Mouse (Mus musculus) heart, embryonic 12.5 days (tissue): Measurements from ENCODE around the gene Nmur1. TPM values are rescaled to one million over a fixed set of nuclear protein-coding genes. Genes with fewer than 3 reads are reported as not detected.

ENCODE experiments used
- ATAC-seq: fragments of 200-750 bp; cut with Nextera tagmentation; 2 replicates; pipeline ENCODE4 v1.8.0; 2017; ENCODE audit warnings: moderate TSS enrichment, moderate library complexity; ENCODE audit not compliant: insufficient number of reproducible peaks, low FRiP score
- H3K27ac ChIP-seq: fragments of 300-500 bp; sonication (generic); 2 replicates; pipeline ENCODE4 v1.5.1; 2016; ENCODE audit warnings: mild to moderate bottlenecking, moderate library complexity; ENCODE audit not compliant: poor library complexity, severe bottlenecking
- H3K27me3 ChIP-seq: fragments of 300-500 bp; sonication (generic); replicated peaks from 2 replicates; pipeline ENCODE4 v1.6.1; 2016; ENCODE audit warnings: mild to moderate bottlenecking, moderate library complexity
- H3K36me3 ChIP-seq: fragments of 300-500 bp; sonication (generic); 2 replicates; pipeline ENCODE4 v1.6.1; 2016; ENCODE audit warnings: mild to moderate bottlenecking, moderate library complexity
- H3K4me1 ChIP-seq: fragments of 300-500 bp; sonication (generic); replicated peaks from 2 replicates; pipeline ENCODE4 v1.6.1; 2016; ENCODE audit warnings: mild to moderate bottlenecking
- H3K4me2 ChIP-seq: fragments of 300-500 bp; sonication (generic); 2 replicates; pipeline ENCODE4 v1.6.1; 2016; ENCODE audit warnings: mild to moderate bottlenecking, moderate library complexity
- H3K4me3 ChIP-seq: fragments of 300-500 bp; sonication (generic); 2 replicates; pipeline ENCODE4 v1.5.1; 2016; ENCODE audit warnings: mild to moderate bottlenecking
- H3K9ac ChIP-seq: fragments of 300-500 bp; sonication (generic); 2 replicates; pipeline ENCODE4 v1.6.1; 2016; ENCODE audit warnings: mild to moderate bottlenecking, moderate library complexity
- H3K9me3 ChIP-seq: fragments of 300-500 bp; sonication (generic); replicated peaks from 2 replicates; pipeline ENCODE4 v1.6.1; 2016; ENCODE audit warnings: mild to moderate bottlenecking, moderate library complexity
- WGBS: fragments of 180-500 bp; shearing (Covaris S2); methylation state at CpG from one replicate; pipeline ENCODE4 v1.1.7; 2016; 5-methylcytosine and 5-hydroxymethylcytosine counted together
- polyA plus RNA-seq: library from polyadenylated mRNA; unstranded; fragments of >200 nt; fragmentation: Nextera tagmentation; extraction: Ambion mirVana; gene quantifications from 2 replicates; pipeline ENCODE4 v1.2.1, GENCODE M21; 2016

Gene Nmur1
- polyA plus RNA-seq, 1 experiment from 2014 or later: not detected

GRCm38 (mm10) chr1:86430056-86430455 lies 4.0 kb upstream of the Nmur1 start:
- no peaks in the 10 kb centered on the region for H3K27me3 ChIP-seq
- ATAC-seq: no peak
- H3K9me3 ChIP-seq: no peaks in the 10 kb centered on the region
- WGBS: 43% methylated on average over 2 of the region's 2 CpGs
- no peaks in the 10 kb centered on the region for H3K36me3 ChIP-seq
- H3K9ac ChIP-seq: no peak overlapping the region
- H3K4me2 ChIP-seq: no peak overlapping the region
- peaks cover 14% of the 10 kb centered on the region for H3K4me1 ChIP-seq
- no peak overlapping the region for H3K4me3 ChIP-seq
- H3K27ac ChIP-seq: no peak overlapping the region

- Histone ChIP-seq H3K4me3 (no peak overlapping the region), H3K27ac (no peak overlapping the region), H3K9ac (no peak overlapping the region)
These were observed 1.0 kb downstream of the Nmur1 start for GRCm38 (mm10) chr1:86424835-86425547.

GRCm38 (mm10) chr1:86424336-86424735 lies 1.7 kb downstream of the Nmur1 start:
- no peaks in the 10 kb centered on the region for H3K36me3 ChIP-seq
- no peaks in the 10 kb centered on the region for H3K27me3 ChIP-seq
- no peak for ATAC-seq
- no peaks in the 10 kb centered on the region for H3K9me3 ChIP-seq
- no peak overlapping the region for H3K4me2 ChIP-seq
- H3K9ac ChIP-seq: no peak overlapping the region
- H3K27ac ChIP-seq: no peak overlapping the region
- H3K4me3 ChIP-seq: no peak overlapping the region
- WGBS: 71% methylated on average over 1 of the region's 1 CpGs
- H3K4me1 ChIP-seq: peaks cover 13% of the 10 kb centered on the region

More at GRCm38 (mm10) chr1:86424835-86425547, 1.0 kb downstream of the Nmur1 start:
- no peak for ATAC-seq
- no peaks in the 10 kb centered on the region for H3K9me3 ChIP-seq
- whole genome bisulfite sequencing: 27% methylated on average over 11 of the region's 11 CpGs
- H3K4me2 ChIP-seq: no peak overlapping the region
- H3K36me3 ChIP-seq: no peaks in the 10 kb centered on the region
- peaks cover 13% of the 10 kb centered on the region for H3K4me1 ChIP-seq
- no peaks in the 10 kb centered on the region for H3K27me3 ChIP-seq

- no peak overlapping the region for H3K4me2 ChIP-seq
- 64% methylated on average over 5 of the region's 5 CpGs for WGBS
- no peaks in the 10 kb centered on the region for H3K27me3 ChIP-seq
- peaks cover 16% of the 10 kb centered on the region for H3K4me1 ChIP-seq
- no peak overlapping the region for H3K4me3 ChIP-seq
- no peaks in the 10 kb centered on the region for H3K9me3 ChIP-seq
- H3K27ac ChIP-seq: no peak overlapping the region
- no peaks in the 10 kb centered on the region for H3K36me3 ChIP-seq
- H3K9ac ChIP-seq: no peak overlapping the region
- ATAC-seq: no peak
These were observed 2.1 kb downstream of the Nmur1 start for GRCm38 (mm10) chr1:86423879-86424278.

GRCm38 (mm10) chr1:86421007-86421406 lies 5.0 kb downstream of the Nmur1 start:
- Histone ChIP-seq H3K36me3 (no peaks in the 10 kb centered on the region), H3K27ac (no peak overlapping the region), H3K4me1 (peaks cover 19% of the 10 kb centered on the region), H3K27me3 (no peaks in the 10 kb centered on the region), H3K4me3 (no peak overlapping the region), H3K9me3 (no peaks in the 10 kb centered on the region), H3K9ac (no peak overlapping the region), H3K4me2 (no peak overlapping the region)
- 41% methylated on average over 10 of the region's 10 CpGs for WGBS
- ATAC-seq: no peak

- no peak overlapping the region for H3K27ac ChIP-seq
- 61% methylated on average over 6 of the region's 6 CpGs for WGBS
- H3K4me2 ChIP-seq: no peak overlapping the region
- no peak overlapping the region for H3K4me3 ChIP-seq
- no peak overlapping the region for H3K9ac ChIP-seq
- peaks cover 12% of the 10 kb centered on the region for H3K4me1 ChIP-seq
- no peaks in the 10 kb centered on the region for H3K27me3 ChIP-seq
- H3K36me3 ChIP-seq: no peaks in the 10 kb centered on the region
- no peaks in the 10 kb centered on the region for H3K9me3 ChIP-seq
- ATAC-seq: no peak
These were observed 9.7 kb downstream of the Nmur1 start for GRCm38 (mm10) chr1:86416321-86416720.

- 53% methylated on average over 7 of the region's 7 CpGs for WGBS
- no peak overlapping the region for H3K4me2 ChIP-seq
- H3K27me3 ChIP-seq: no peaks in the 10 kb centered on the region
- no peak for ATAC-seq
- no peaks in the 10 kb centered on the region for H3K36me3 ChIP-seq
- H3K4me1 ChIP-seq: peaks cover 6% of the 10 kb centered on the region
- H3K9ac ChIP-seq: no peak overlapping the region
- H3K9me3 ChIP-seq: no peaks in the 10 kb centered on the region
- H3K27ac ChIP-seq: no peak overlapping the region
- H3K4me3 ChIP-seq: no peak overlapping the region
These were observed 10.3 kb downstream of the Nmur1 start for GRCm38 (mm10) chr1:86415612-86416184.

- no peak overlapping the region for H3K4me3 ChIP-seq
- no peak for ATAC-seq
- WGBS: 57% methylated on average over 2 of the region's 2 CpGs
- H3K27ac ChIP-seq: no peak overlapping the region
- no peak overlapping the region for H3K4me2 ChIP-seq
- peaks cover 6% of the 10 kb centered on the region; the same call in 1 of the 2 replicates for H3K4me1 ChIP-seq
- no peaks in the 10 kb centered on the region for H3K27me3 ChIP-seq
- no peaks in the 10 kb centered on the region for H3K9me3 ChIP-seq
- no peak overlapping the region for H3K9ac ChIP-seq
- H3K36me3 ChIP-seq: no peaks in the 10 kb centered on the region
These were observed 10.9 kb downstream of the Nmur1 start for GRCm38 (mm10) chr1:86415144-86415543.

- H3K27me3 ChIP-seq: no peaks in the 10 kb centered on the region
- no peak for ATAC-seq
- 70% methylated on average over 5 of the region's 5 CpGs for WGBS
- no peaks in the 10 kb centered on the region for H3K9me3 ChIP-seq
- H3K36me3 ChIP-seq: no peaks in the 10 kb centered on the region
- no peak overlapping the region for H3K4me2 ChIP-seq
- no peak overlapping the region for H3K27ac ChIP-seq
- no peak overlapping the region for H3K9ac ChIP-seq
- peaks cover 6% of the 10 kb centered on the region; the same call in 1 of the 2 replicates for H3K4me1 ChIP-seq
- no peak overlapping the region for H3K4me3 ChIP-seq
These were observed 11.3 kb downstream of the Nmur1 start for GRCm38 (mm10) chr1:86414715-86415114.

GRCm38 (mm10) chr1:86409476-86409875 lies 16.6 kb downstream of the Nmur1 start:
- 83% methylated on average over 2 of the region's 2 CpGs for WGBS
- peaks cover 2% of the 10 kb centered on the region; the same call in 1 of the 2 replicates for H3K9me3 ChIP-seq
- no peak overlapping the region for H3K4me2 ChIP-seq
- no peak overlapping the region for H3K4me3 ChIP-seq
- no peak overlapping the region for H3K27ac ChIP-seq
- H3K27me3 ChIP-seq: no peaks in the 10 kb centered on the region
- H3K4me1 ChIP-seq: 0 out of 2 replicates have a peak, but pooled peaks cover 11% of the 10 kb centered on the region
- ATAC-seq: no peak
- no peaks in the 10 kb centered on the region for H3K36me3 ChIP-seq
- H3K9ac ChIP-seq: no peak overlapping the region

GRCm38 (mm10) chr1:86408515-86408914 lies 17.5 kb downstream of the Nmur1 start:
- no peak overlapping the region for H3K9ac ChIP-seq
- no peak for ATAC-seq
- H3K4me1 ChIP-seq: 0 out of 2 replicates have a peak, but pooled peaks cover 11% of the 10 kb centered on the region
- H3K9me3 ChIP-seq: peaks cover 2% of the 10 kb centered on the region; the same call in 1 of the 2 replicates
- no peak overlapping the region for H3K4me3 ChIP-seq
- H3K36me3 ChIP-seq: no peaks in the 10 kb centered on the region
- 79% methylated on average over 10 of the region's 10 CpGs for WGBS
- no peak overlapping the region for H3K4me2 ChIP-seq
- H3K27me3 ChIP-seq: no peaks in the 10 kb centered on the region
- no peak overlapping the region for H3K27ac ChIP-seq
